Mouse (Mus musculus) telencephalon, adult 2 months (tissue): ENCODE results near the gene Cetn3.

ENCODE experiments used
- DNase-seq: peaks from one replicate; pipeline ENCODE4 v3.0.0-alpha.2; 2011; ENCODE audit warnings: low read depth, low spot score

Gene Cetn3

DNA sequence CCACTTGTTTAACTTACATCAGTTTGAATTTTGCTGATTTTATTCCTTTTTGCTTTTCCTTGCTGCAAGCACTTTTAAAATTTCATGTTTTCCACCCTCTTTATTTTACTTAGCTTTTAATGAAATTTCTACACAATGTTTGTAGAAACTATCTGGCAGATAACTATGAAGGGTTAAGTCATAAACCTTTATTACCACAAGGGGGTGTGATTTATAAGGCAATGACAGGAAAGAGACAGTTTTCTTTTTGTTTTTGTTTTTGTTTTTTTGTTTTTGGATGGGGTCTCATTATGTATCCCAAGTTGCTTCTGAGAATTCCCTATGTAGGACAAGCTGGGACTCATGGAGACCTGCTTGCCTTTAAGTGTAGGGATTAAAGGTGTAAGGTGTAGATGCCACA, 39.9 kb downstream of the Cetn3 start:
- DNase-seq: no peak

DNA sequence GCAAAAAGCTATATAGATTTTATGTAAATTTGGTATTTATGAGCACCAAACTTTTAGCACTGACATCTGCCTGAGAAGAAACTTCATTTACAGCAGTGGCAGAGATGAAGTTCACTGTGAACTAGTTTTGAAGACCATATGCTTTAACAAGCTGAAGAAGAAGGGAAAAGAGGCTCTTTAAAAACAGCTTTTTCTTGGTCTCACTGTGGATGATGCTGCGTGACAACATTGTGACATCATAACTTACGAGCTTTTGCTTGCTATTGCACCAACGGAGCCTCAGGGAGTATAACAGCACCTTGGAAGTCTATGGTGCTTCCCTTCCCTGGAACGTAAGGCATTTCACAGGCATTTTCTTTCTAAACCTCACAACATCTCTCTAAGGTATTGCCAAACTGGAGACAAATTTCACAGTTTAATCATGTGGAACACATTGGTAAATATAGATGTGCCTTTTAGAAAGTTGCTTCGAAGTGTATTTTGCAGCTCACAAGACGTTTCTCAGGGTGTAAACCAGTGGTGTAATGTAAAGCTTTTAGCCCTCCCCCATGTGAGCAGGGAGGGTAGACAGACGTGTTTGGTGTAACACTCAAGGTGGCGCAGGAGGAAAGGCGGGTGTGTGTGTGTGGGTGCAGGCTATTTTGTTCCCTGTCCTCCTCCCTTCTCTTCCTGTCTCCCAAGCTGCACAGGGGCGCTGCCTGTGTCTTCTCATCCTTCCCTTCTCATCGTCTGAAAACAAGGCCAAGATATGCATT, 41.9 kb downstream of the Cetn3 start:
- DNase-seq: peak; percentile 91

DNA sequence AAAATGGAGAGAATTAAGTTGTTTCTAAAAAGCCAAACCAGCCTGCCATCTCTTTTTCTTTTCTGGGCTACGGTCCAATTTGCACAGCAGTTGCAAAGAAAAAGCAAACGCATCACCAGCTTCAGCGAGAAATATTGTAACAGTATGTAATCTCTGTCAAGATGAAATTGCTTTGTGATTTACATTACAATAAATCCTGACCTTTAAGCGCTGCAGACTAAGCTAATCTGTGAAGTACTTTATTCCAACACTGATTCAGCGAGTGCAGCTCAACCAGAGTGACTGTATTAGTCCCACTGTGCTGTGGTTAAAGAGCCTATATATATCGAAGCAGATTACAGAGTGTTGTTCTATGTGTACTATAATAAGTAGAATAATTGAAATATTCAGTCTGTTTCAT, 45.6 kb downstream of the Cetn3 start:
- peak; percentile 87 for DNase-seq

DNA sequence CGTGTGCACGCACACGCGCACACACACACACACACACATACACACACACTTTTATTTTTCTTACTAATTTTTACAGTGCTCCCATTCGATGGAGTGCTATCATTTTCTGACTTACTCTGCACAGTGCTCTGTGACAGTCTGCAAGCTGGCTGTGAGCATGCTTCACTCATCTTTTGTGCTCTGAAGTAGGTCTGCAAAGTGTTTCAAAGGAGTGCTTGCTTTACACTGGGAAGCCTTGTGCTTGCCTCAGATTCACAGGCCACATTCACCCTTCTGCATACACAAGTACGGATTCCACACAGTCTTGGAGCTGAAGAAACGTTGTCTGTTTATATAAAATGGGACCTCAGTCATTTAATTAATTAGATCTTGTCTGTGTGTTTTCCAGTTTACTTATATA, 49.0 kb downstream of the Cetn3 start:
- no peak for DNase-seq

DNA sequence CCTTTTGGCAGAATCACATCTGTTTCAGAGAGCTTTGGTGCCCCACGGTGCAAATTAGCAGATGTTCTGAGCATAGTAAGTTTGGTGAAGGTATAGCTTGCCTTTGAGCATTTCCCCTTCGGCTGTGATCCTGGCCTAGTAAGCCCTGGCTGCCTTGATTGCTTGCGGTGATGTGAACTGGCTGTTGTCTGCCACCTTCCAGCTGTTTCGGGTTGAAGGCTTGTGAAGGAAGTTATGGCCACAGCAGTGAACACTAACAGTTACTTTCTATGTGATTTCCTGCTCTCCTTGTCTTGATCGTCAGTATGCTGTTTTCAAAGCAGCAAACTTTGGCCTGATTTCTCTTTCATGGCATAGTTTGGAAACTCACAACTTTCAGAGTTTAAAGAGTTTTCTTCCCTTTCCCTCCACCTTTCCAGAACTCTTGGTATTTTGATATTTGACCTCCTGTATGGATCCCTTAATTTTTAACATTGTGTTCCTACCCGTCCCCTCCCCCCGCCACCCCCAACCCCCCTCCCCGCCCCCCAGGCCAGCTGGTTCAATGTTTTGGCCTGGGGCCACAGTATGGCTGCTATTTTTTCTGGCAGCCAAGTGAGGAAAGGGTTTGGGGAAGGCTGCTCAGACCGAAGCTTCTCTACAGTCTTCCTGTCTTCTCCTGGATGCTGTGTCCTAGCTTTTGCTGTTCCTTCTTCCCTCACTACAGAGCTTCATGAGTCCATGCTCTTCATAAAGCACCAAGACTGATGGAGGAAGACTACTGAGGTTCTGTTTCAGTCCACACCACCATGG, 53.7 kb downstream of the Cetn3 start:
- no peak for DNase-seq

DNA sequence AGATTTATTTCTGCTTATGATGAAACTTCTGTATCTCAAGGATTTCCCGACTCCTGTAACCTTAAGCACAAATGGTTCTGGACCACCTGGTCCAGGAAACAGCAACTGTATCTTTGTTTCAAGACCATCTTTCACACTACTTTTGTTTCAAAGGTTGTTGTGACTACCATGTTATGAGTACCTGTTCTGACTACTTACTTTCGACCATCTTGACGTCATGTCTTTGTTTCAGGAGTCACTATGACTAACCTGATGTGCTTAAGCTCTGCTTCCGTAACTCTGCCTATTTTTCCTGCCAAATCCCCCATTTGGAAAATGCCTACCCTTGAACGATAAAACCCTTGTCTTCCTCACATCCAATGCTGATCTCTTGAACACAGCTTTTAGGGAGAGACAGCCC, 55.1 kb downstream of the Cetn3 start:
- DNase-seq: no peak

DNA sequence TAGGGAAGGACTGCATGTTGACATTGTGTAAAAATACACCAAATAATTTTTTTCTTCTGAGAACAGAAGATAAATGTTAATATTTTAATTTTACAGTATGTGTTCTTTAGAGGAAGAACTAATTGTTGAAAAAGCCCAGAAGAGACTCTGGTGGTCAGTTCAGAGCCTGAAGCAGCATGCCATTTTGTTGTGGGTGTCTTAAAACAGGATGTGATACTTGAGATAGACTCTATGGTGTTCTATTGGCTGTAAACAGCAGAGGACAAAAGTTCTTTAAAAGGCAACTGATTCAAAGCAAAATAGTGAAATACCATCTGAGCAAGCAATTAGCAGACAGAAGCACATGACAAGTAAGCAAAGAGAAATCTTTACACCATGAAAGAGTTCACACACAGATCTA, 56.1 kb downstream of the Cetn3 start:
- no peak for DNase-seq

DNA sequence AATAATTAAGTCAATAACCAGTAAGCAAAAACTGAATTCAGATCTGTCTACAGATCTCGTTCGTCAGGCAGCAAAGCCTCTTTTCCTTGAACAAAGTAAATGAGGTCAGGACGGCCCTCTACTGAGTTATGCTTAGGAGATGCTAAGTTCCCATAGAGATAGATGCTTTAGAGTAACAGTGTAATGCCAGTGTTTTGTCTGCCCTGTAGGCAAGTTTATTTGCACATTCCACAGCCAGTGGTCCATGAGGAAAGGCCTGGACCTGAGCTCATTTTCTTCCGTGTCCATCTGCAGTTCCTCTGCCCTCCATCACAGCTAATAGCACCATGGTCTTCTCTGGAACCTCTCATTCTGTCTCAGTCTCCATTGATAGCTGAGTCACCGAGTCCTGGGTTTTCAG, 57.4 kb downstream of the Cetn3 start:
- no peak for DNase-seq

DNA sequence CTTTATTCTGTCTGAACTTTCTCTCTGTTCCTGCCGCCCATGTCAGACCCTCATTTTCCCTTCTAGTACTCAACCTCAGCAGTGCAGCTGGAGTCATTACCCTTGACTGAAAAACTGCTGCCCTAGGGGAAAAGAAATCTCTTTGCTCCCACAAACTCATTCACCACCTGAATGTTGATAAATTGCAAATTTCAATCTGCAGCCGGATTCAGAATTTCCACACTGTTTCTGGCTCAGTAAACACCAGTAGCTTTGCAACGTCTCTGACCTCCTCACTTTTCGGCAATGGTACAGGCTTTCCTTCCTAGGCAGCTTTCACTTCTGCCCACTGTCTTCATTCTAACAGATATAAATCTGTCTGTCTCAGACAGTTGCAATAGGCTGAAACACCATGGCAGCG, 57.8 kb downstream of the Cetn3 start:
- DNase-seq: no peak

DNA sequence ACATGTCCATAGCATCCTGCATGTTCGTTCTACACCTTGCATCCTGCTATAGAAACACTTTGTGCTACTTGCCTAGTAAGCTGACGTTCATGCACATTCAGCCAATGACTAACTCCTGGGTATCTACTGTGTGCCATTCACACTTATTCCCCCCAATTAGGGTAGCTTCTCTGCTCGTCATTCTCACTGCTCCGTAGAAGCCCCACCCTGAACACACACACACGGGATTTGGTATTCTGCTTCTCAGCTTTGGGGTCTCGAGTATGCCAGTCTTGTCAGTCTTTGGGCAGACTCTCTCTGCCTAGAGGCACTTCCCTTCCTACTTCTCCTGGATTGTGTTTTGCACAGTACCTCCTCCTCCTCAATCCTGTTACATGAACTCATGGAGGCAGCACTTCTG, 59.4 kb downstream of the Cetn3 start:
- no peak for DNase-seq
